Mouse (Mus musculus): ENCODE measurements around the gene Kpna1.
A peak's percentile ranks its signal among the peaks of the same experiment; 100 is the strongest.

DNA sequence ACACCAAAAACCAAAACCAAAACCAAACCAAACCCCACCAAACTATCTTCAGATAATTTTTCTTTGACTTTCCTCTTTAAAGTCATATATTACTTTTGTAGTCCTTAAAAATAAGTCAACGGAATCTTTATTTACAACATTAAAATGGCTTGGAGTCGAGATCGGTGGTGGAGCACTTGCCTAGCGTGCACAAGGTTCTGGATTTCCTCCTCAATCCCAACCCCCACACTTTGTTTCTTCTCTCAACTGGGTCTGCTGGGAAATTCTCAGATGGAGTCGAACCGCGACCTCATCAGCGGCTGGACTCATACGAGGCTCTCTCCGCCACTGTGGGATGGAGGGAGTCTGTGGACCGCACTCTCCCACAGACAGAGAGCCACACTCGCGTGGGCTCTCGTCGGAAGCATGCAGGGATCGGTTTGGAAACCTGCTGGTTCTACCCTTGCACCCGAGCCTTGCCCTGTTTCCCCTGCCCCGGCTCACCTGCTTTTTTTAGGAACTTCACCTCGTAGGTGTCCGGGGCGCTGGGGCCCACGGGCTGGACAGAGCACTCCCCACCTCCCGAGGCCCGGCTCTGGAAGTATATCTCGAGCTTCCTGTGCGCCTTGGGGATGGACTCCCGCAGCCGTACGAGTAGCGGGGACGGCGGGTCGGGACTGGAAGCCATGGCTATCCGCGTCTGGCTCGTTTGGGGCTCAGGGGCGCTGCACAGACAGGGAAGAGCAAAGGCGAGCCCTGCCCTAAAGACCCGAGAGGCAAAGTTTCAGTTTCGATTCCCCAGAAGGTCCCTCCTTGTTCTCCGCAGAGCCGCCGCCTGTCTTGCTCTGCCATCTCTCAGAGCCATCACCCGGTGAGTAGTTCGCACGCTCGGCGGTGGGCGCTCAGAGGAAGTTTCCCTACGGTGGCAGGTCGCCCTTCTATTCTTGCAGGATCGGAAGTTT is 40.1 kb upstream of the Kpna1 start, which contains the start of the genes Parp9 and Dtx3l:
- TF ChIP-seq POLR2A (IDR thresholded peaks at IDR 0.05; ENCODE audit: borderline replicate concordance, control insufficient read depth, low read depth, low read length) (peak; percentile 75), CTCF (IDR thresholded peaks at IDR 0.05; ENCODE audit: control insufficient read depth, insufficient read depth, low read length) (no peak)
